Mouse (Mus musculus) ES-Bruce4 (cell line): ENCODE data around the gene Tvp23a. TPM values are rescaled to one million over a fixed set of nuclear protein-coding genes. Genes with fewer than 3 reads are reported as not detected.
A peak's percentile ranks its signal among the peaks of the same experiment; 100 is the strongest.

Experiments
- H3K27ac ChIP-seq: 2 replicates; pipeline ENCODE4 v1.5.1; 2012; ENCODE audit warnings: low read length, inconsistent platforms; ENCODE audit not compliant: insufficient read depth
- H3K27me3 ChIP-seq: 2 replicates; pipeline ENCODE4 v1.6.1; 2012; ENCODE audit warnings: mild to moderate bottlenecking, low read length, inconsistent platforms; ENCODE audit not compliant: control insufficient read depth, poor library complexity, insufficient read depth, severe bottlenecking
- H3K36me3 ChIP-seq: 2 replicates; pipeline ENCODE4 v1.6.1; 2012; ENCODE audit warnings: inconsistent platforms, mild to moderate bottlenecking, low read length, moderate library complexity; ENCODE audit not compliant: control insufficient read depth, poor library complexity, insufficient read depth, severe bottlenecking
- H3K4me1 ChIP-seq: one replicate; pipeline ENCODE4 v1.8.1; 2011; ENCODE audit warnings: low read length; ENCODE audit not compliant: control insufficient read depth, insufficient read depth
- H3K4me3 ChIP-seq: 2 replicates; pipeline ENCODE4 v1.5.1; 2011; ENCODE audit warnings: low read depth, mild to moderate bottlenecking, low read length
- H3K9ac ChIP-seq: 2 replicates; pipeline ENCODE4 v1.6.1; 2012; ENCODE audit warnings: low read depth, mild to moderate bottlenecking, inconsistent platforms; ENCODE audit not compliant: poor library complexity, severe bottlenecking
- H3K9me3 ChIP-seq: replicated peaks from 2 replicates; pipeline ENCODE4 v1.6.1; 2012; ENCODE audit warnings: mild to moderate bottlenecking, low read length, inconsistent platforms; ENCODE audit not compliant: control insufficient read depth, poor library complexity, insufficient read depth, severe bottlenecking
- CTCF ChIP-seq: IDR thresholded peaks from one replicate; pipeline ENCODE4 v1.8.1; 2011; ENCODE audit warnings: low read depth, low read length
- EP300 ChIP-seq: IDR thresholded peaks from 2 replicates; pipeline ENCODE4 v1.6.1; 2011; ENCODE audit warnings: low read depth, low read length; ENCODE audit not compliant: insufficient read depth
- POLR2A ChIP-seq: IDR thresholded peaks from one replicate; pipeline ENCODE4 v1.8.1; 2011; ENCODE audit warnings: low read length; ENCODE audit not compliant: insufficient read depth
- polyA plus RNA-seq: library from polyadenylated mRNA; stranded (reverse); fragments of >200 nt; gene quantifications from 2 replicates; pipeline ENCODE4 v1.2.4, GENCODE M21; 2011; ENCODE audit warnings: low read depth; ENCODE audit not compliant: missing spikeins, insufficient read depth, insufficient read length

Gene Tvp23a
- polyA plus RNA-seq, 1 experiment: 1.8 TPM

DNA sequence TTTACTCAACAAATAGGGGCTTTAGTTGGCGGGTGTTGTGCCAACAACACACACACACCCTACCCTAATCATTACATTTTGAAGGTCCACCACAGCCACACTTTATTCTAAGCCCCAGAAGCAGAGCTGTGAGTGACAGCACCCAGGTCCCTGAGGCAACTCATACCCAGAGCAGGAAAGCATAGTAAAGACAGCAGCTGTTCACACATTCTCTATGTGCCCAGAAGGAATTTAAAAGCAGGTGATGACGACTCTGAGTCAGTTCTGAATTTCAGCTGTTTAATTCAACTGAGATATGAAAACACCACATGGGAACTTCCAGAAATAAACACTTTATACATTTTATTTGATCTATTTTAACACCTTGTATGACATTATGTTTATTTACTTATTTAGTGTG, 67.6 kb downstream of the Tvp23a start:
- H3K4me3 ChIP-seq: no peak overlapping the region
- peaks cover 2% of the 10 kb centered on the region for H3K4me1 ChIP-seq
- no peaks in the 10 kb centered on the region for H3K9me3 ChIP-seq
- no peaks in the 10 kb centered on the region for H3K36me3 ChIP-seq
- H3K27ac ChIP-seq: no peak overlapping the region
- no peak overlapping the region for H3K9ac ChIP-seq
- no peaks in the 10 kb centered on the region for H3K27me3 ChIP-seq
- TF ChIP-seq POLR2A (no peak), CTCF (no peak), EP300 (no peak)

DNA sequence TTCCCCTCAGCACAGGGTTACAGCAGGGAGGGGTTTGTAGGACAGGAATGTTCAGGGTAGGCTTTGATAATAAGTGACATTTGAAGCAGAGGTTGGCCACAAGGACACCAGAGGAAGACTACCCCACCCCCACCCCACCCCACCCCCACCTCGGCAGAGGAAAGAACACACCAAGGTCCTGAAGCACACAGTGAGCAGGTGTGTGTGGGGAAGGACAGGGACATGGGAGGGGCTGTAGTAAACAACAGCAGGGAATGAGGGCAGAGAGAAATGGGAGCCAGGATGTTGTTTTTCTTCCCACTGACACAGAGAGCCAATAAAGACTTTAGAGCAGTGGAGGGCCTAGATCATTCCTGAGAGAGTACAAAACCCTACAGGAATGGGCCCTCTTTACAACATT, 69.9 kb downstream of the Tvp23a start:
- Histone ChIP-seq H3K4me3 (no peak overlapping the region), H3K27me3 (no peaks in the 10 kb centered on the region), H3K4me1 (peaks cover 2% of the 10 kb centered on the region), H3K36me3 (no peaks in the 10 kb centered on the region), H3K9ac (no peak overlapping the region), H3K27ac (no peak overlapping the region), H3K9me3 (no peaks in the 10 kb centered on the region)
- no peak for TF ChIP-seq CTCF

DNA sequence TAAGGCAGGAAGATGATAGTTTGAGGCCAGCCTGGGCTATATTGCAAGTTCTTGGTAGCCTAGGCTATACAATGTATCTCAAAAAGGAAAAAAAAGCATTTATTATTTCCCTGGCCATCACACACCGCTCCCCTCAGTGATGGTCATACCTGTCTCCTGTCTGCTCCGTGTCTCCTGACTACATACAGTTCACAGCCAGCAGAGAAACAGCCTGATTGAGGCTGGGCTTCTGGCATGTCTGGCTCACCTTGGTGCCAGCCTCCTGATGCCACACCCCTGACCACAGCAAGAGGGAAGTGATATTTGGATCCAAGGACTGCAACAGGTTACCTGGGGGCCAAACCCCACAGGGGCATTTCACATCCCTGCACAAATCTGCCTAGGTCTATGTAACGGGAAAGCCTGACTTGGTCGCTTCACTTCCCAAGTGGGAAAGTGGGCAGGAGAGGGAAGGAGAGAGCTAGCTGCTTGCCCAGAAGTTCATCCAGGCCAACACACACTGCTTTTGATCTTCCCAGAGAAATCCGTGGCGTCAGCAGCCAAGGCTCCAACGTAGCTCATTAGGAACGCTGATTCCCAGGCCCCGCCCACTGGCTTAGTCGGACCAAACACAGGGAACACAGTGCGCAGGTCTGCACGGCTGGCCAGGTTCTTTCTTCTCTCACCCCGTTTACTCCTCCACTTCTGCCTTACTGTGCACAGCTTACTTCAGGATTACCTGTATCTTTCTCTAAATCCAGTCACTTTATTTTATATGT, 72.7 kb downstream of the Tvp23a start:
- Histone ChIP-seq H3K27ac (no peak overlapping the region), H3K9me3 (no peaks in the 10 kb centered on the region), H3K4me3 (peak overlapping the region; percentile 39; the same call in 1 of the 2 replicates), H3K27me3 (no peaks in the 10 kb centered on the region), H3K9ac (no peak overlapping the region), H3K4me1 (peaks cover 9% of the 10 kb centered on the region), H3K36me3 (no peaks in the 10 kb centered on the region)
- TF ChIP-seq CTCF (no peak), EP300 (no peak), POLR2A (no peak)

DNA sequence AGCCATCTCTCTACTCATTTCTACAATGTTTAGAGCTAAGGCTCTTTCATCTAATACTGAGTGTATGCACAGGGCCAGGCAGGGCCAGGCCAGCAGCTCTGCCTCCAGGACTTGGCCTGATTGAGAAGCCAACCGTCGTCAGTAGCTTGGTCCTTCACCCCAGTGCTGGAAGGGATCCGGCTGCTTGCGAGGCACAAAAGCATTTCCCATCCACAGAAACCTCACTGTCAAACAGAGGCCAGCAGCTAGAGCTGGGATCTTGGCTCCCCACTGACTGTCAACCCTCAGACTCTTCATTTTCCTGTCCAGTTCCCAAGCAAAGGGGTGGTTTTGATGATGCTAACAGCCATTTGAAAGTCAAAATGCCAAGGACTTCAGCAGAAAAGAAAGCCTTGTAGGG, 74.8 kb downstream of the Tvp23a start:
- no peak for TF ChIP-seq EP300
- TF ChIP-seq CTCF: no peak
- no peak for TF ChIP-seq POLR2A
- Histone ChIP-seq H3K27ac (no peak overlapping the region), H3K27me3 (no peaks in the 10 kb centered on the region), H3K36me3 (no peaks in the 10 kb centered on the region), H3K4me1 (peaks cover 10% of the 10 kb centered on the region), H3K9me3 (no peaks in the 10 kb centered on the region), H3K4me3 (no peak overlapping the region), H3K9ac (no peak overlapping the region)

Other genes with a start within 250 kb of the Tvp23a start
- gene Emp2, start 133.4 kb downstream of the Tvp23a start, polyA plus RNA-seq: 22.3 and 22.7 TPM in 2 replicates
- gene Tekt5, start 51.9 kb downstream of the Tvp23a start, polyA plus RNA-seq: 0.55 TPM in 1 of 2 replicates, not detected in the other
- gene Nubp1, start 35.4 kb downstream of the Tvp23a start, polyA plus RNA-seq: 25.7 and 34.4 TPM in 2 replicates
- gene Ciita, start 32.7 kb upstream of the Tvp23a start, polyA plus RNA-seq: not detected in 2 replicates
- 6.7 and 7.0 TPM in 2 replicates for gene Dexi, start 95.7 kb upstream of the Tvp23a start, polyA plus RNA-seq
- gene Clec16a, start 98.0 kb upstream of the Tvp23a start, polyA plus RNA-seq: 9.1 and 9.5 TPM in 2 replicates